Mouse (Mus musculus): Measurements from ENCODE around the gene Rasa2. TPM values are rescaled to one million over a fixed set of nuclear protein-coding genes. Genes with fewer than 3 reads are reported as not detected.

Rasa2 gene
- polyA plus RNA-seq, 2 experiments from 2014 or later, result 36.2 to 36.7 TPM

GRCm38 (mm10) chr9:96638508-96638907 is 7.1 kb upstream of the Rasa2 start:
- no peak for ATAC-seq

GRCm38 (mm10) chr9:96637157-96637548 is 5.7 kb upstream of the Rasa2 start:
- ATAC-seq, result no peak

- no peak for ATAC-seq
Observed at GRCm38 (mm10) chr9:96636423-96637156, 5.2 kb upstream of the Rasa2 start.

- no peak for ATAC-seq
Observed at GRCm38 (mm10) chr9:96635899-96636298, 4.5 kb upstream of the Rasa2 start.

GRCm38 (mm10) chr9:96635176-96635575 is 3.8 kb upstream of the Rasa2 start:
- no peak for ATAC-seq

- no peak for ATAC-seq
Observed at GRCm38 (mm10) chr9:96633771-96634170, 2.4 kb upstream of the Rasa2 start.

GRCm38 (mm10) chr9:96632756-96633155 is 1.3 kb upstream of the Rasa2 start:
- ATAC-seq, result no peak

GRCm38 (mm10) chr9:96632073-96632690 is 765 bp upstream of the Rasa2 start:
- ATAC-seq, result no peak

- peak; percentile 83 for ATAC-seq
Observed at GRCm38 (mm10) chr9:96630571-96631388, 637 bp downstream of the Rasa2 start.

GRCm38 (mm10) chr9:96629151-96629550 is 2.3 kb downstream of the Rasa2 start:
- no peak for ATAC-seq

- ATAC-seq, result no peak
Observed at GRCm38 (mm10) chr9:96627557-96628085, 3.8 kb downstream of the Rasa2 start.

GRCm38 (mm10) chr9:96627042-96627441 is 4.4 kb downstream of the Rasa2 start:
- ATAC-seq, result no peak

- ATAC-seq, result peak; percentile 64
Observed at GRCm38 (mm10) chr9:96618448-96619176, 12.8 kb downstream of the Rasa2 start.

- peak; percentile 36 for ATAC-seq
Observed at GRCm38 (mm10) chr9:96612297-96612696, 19.1 kb downstream of the Rasa2 start.

GRCm38 (mm10) chr9:96611693-96612293 is 19.6 kb downstream of the Rasa2 start:
- ATAC-seq, result peak; percentile 46

- no peak for ATAC-seq
Observed at GRCm38 (mm10) chr9:96610813-96611212, 20.6 kb downstream of the Rasa2 start.

GRCm38 (mm10) chr9:96603416-96603815 is 28.0 kb downstream of the Rasa2 start:
- ATAC-seq, result no peak

GRCm38 (mm10) chr9:96597899-96598298 is 33.5 kb downstream of the Rasa2 start:
- ATAC-seq, result no peak

- no peak for ATAC-seq
Observed at GRCm38 (mm10) chr9:96592670-96593600, 38.5 kb downstream of the Rasa2 start.

GRCm38 (mm10) chr9:96589346-96589745 is 42.1 kb downstream of the Rasa2 start:
- ATAC-seq, result no peak

GRCm38 (mm10) chr9:96583496-96583895 is 47.9 kb downstream of the Rasa2 start:
- ATAC-seq, result peak; percentile 14
